Mouse (Mus musculus) MEL (cell line): ENCODE measurements at regions not wholly inside any gene's neighbourhood (a gene's known extent, or its start where the extent isn't known, plus 50 kb on each side); places are given as distances from the start of the nearest gene placed in this dataset.
A peak's percentile ranks its signal among the peaks of the same experiment; 100 is the strongest.

Experiments
- DNase-seq: peaks from one replicate; pipeline ENCODE4 v3.0.0; 2011; ENCODE audit warnings: low read depth, low spot score
- H3K27ac ChIP-seq: 2 replicates; pipeline ENCODE4 v1.5.1; 2012; ENCODE audit warnings: low read depth, mild to moderate bottlenecking, control low read depth, low read length, moderate library complexity; ENCODE audit not compliant: control insufficient read depth
- H3K27me3 ChIP-seq, 2 experiments: fragments of 150-350 bp in 1 of 2; sonication (generic) in 1 of 2; 2 replicates each; pipeline ENCODE4 v1.6.1; 2012; ENCODE audit warnings: low read length in 2 of 2, mild to moderate bottlenecking in 2 of 2, improper control_type of control experiment in 1 of 2, moderate library complexity in 1 of 2; ENCODE audit not compliant: insufficient read depth in 2 of 2, control insufficient read depth in 1 of 2
- H3K36me3 ChIP-seq, 2 experiments: 2 replicates each; pipeline ENCODE4 v1.6.1; 2012 to 2014; ENCODE audit warnings: low read length in 2 of 2, improper control_type of control experiment in 1 of 2, inconsistent platforms in 1 of 2, mild to moderate bottlenecking in 1 of 2; ENCODE audit not compliant: insufficient read depth in 2 of 2, control insufficient read depth in 1 of 2
- H3K4me1 ChIP-seq, 2 experiments: fragments of 150-350 bp in 1 of 2; sonication (generic) in 1 of 2; 2 replicates each; pipeline ENCODE4 v1.6.1; 2012; ENCODE audit warnings: low read length in 2 of 2, improper control_type of control experiment in 1 of 2, mild to moderate bottlenecking in 1 of 2; ENCODE audit not compliant: insufficient read depth in 2 of 2, control insufficient read depth in 1 of 2
- H3K4me3 ChIP-seq, 2 experiments: fragments of 150-350 bp in 1 of 2; sonication (generic) in 1 of 2; 2 replicates each; pipeline ENCODE4 v1.5.1; 2012; ENCODE audit warnings: low read depth in 2 of 2, low read length in 2 of 2, mild to moderate bottlenecking in 2 of 2, moderate library complexity in 2 of 2, control low read depth in 1 of 2, improper control_type of control experiment in 1 of 2; ENCODE audit not compliant: control insufficient read depth in 1 of 2, insufficient read depth in 1 of 2
- H3K79me2 ChIP-seq: 2 replicates; pipeline ENCODE4 v1.6.1; 2012; ENCODE audit warnings: mild to moderate bottlenecking, low read length, moderate library complexity; ENCODE audit not compliant: control insufficient read depth, poor library complexity, insufficient read depth
- H3K9ac ChIP-seq: 2 replicates; pipeline ENCODE4 v1.6.1; 2012; ENCODE audit warnings: low read depth, mild to moderate bottlenecking, control low read depth, low read length, moderate library complexity; ENCODE audit not compliant: control insufficient read depth, poor library complexity, severe bottlenecking
- H3K9me3 ChIP-seq: fragments of 150-350 bp; sonication (generic); replicated peaks from 2 replicates; pipeline ENCODE4 v1.6.1; 2012; ENCODE audit warnings: mild to moderate bottlenecking, low read length, improper control_type of control experiment, moderate library complexity; ENCODE audit not compliant: insufficient read depth
- CTCF ChIP-seq, 3 experiments: IDR thresholded peaks in 2 of 3; conservative IDR thresholded peaks in 1 of 3; 2 replicates each; pipeline ENCODE4 v1.5.1; 2011 to 2012; ENCODE audit warnings: low read length in 3 of 3, low read depth in 2 of 3, mild to moderate bottlenecking in 2 of 3, improper control_type of control experiment in 1 of 3, inconsistent platforms in 1 of 3, mixed read lengths in 1 of 3, moderate library complexity in 1 of 3; ENCODE audit not compliant: control insufficient read depth in 1 of 3, insufficient read depth in 1 of 3, poor library complexity in 1 of 3, severe bottlenecking in 1 of 3
- GABPA ChIP-seq: IDR thresholded peaks from 2 replicates; pipeline ENCODE4 v1.6.1; 2012; ENCODE audit warnings: low read depth, mild to moderate bottlenecking, inconsistent platforms, low read length, improper control_type of control experiment, moderate library complexity
- JUND ChIP-seq: IDR thresholded peaks from 2 replicates; pipeline ENCODE4 v1.6.1; 2011; ENCODE audit warnings: low read depth, mild to moderate bottlenecking, improper control_type of control experiment, low read length
- MAX ChIP-seq: IDR thresholded peaks from 2 replicates; pipeline ENCODE4 v1.6.1; 2011; ENCODE audit warnings: low read length, improper control_type of control experiment
- MYC ChIP-seq: IDR thresholded peaks from 2 replicates; pipeline ENCODE4 v1.6.1; 2011; ENCODE audit warnings: low read depth, mild to moderate bottlenecking, low read length, improper control_type of control experiment, moderate library complexity
- NRF1 ChIP-seq: IDR thresholded peaks from 2 replicates; pipeline ENCODE4 v1.6.1; 2014; ENCODE audit warnings: low read depth, mild to moderate bottlenecking, inconsistent platforms, low read length, improper control_type of control experiment, moderate library complexity; ENCODE audit not compliant: poor library complexity, insufficient read depth, severe bottlenecking
- POLR2AphosphoS5 ChIP-seq: IDR thresholded peaks from 2 replicates; pipeline ENCODE4 v1.6.1; 2012; ENCODE audit warnings: low read depth, borderline replicate concordance, mild to moderate bottlenecking, inconsistent platforms, low read length, moderate library complexity, mixed read lengths
- RAD21 ChIP-seq: IDR thresholded peaks from 2 replicates; pipeline ENCODE4 v1.6.1; 2011; ENCODE audit warnings: mild to moderate bottlenecking, low read depth, low read length, improper control_type of control experiment
- SIN3A ChIP-seq: IDR thresholded peaks from 2 replicates; pipeline ENCODE4 v1.6.1; 2012; ENCODE audit warnings: low read length, improper control_type of control experiment, inconsistent platforms
- TAL1 ChIP-seq: IDR thresholded peaks from 2 replicates; pipeline ENCODE4 v1.6.1; 2012; ENCODE audit warnings: mild to moderate bottlenecking, inconsistent platforms, low read length, moderate library complexity, mixed read lengths
- TCF12 ChIP-seq: IDR thresholded peaks from 2 replicates; pipeline ENCODE4 v1.6.1; 2014; ENCODE audit warnings: low read depth, mild to moderate bottlenecking, inconsistent platforms, low read length, improper control_type of control experiment, moderate library complexity
- ZC3H11A ChIP-seq: IDR thresholded peaks from 2 replicates; pipeline ENCODE4 v1.6.1; 2012; ENCODE audit warnings: low read depth, mild to moderate bottlenecking, inconsistent platforms, low read length, improper control_type of control experiment
- ZMIZ1 ChIP-seq: IDR thresholded peaks from 2 replicates; pipeline ENCODE4 v1.6.1; 2012; ENCODE audit warnings: low read depth, mild to moderate bottlenecking, inconsistent platforms, low read length, improper control_type of control experiment, moderate library complexity

DNA sequence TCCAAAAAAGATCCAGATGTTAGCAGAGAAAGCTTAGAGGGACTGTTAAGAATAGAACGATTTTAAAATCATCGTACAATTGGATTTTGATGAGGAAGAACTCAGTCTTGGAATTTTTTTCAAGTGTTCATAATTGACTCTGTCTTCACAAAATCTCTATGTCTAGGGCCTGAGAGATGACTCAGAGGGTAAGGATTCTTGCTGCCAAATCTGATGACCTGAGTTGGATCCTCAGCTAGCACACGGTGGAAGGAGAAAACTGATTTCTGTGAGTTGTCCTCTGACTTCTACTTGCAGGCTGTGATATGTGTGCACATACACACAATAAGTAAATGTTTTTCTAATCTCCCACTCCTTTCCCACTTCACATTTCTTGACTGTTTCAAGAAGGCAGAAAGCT, 218.7 kb upstream of the Rsrc1 start:
- no peak overlapping the region for H3K4me3 ChIP-seq

GRCm38 (mm10) chr3:66797351-66798010, 183.7 kb upstream of the Rsrc1 start:
- no peak overlapping the region for H3K27ac ChIP-seq
- no peak overlapping the region for H3K4me3 ChIP-seq
- no peaks in the 10 kb centered on the region for H3K4me1 ChIP-seq
- DNase-seq = no peak
- no peaks in the 10 kb centered on the region for H3K36me3 ChIP-seq
- no peak overlapping the region for H3K9ac ChIP-seq
- no peak for TF ChIP-seq ZC3H11A
- no peak for TF ChIP-seq POLR2AphosphoS5
- TF ChIP-seq MAX = no peak
- TF ChIP-seq, all 39 proteins: peak for 0
- Histone ChIP-seq H3K9me3 (no peaks in the 10 kb centered on the region), H3K79me2 (no peaks in the 10 kb centered on the region), H3K27me3 (no peaks in the 10 kb centered on the region; a peak in 1 of 4 replicates)

More for the DNA sequence above, 218.7 kb upstream of the Rsrc1 start:
- Histone ChIP-seq H3K9me3 (no peaks in the 10 kb centered on the region), H3K4me1 (no peaks in the 10 kb centered on the region), H3K27me3 (peaks cover 0 to 2% of the 10 kb centered on the region in 2 experiments; a peak in 2 of 4 replicates), H3K36me3 (no peaks in the 10 kb centered on the region), H3K9ac (no peak overlapping the region), H3K27ac (no peak overlapping the region), H3K79me2 (no peaks in the 10 kb centered on the region)
- TF ChIP-seq JUND (no peak), CTCF (IDR thresholded peaks at IDR 0.05 in 2 of 3, conservative IDR thresholded peaks at IDR 0.05 in 1 of 3; ENCODE audit: control insufficient read depth in 1 of 3, insufficient read depth in 1 of 3, low read depth in 2 of 3, low read length in 3 of 3, poor library complexity in 1 of 3, severe bottlenecking in 1 of 3) (no peak), TAL1 (no peak), TCF12 (no peak)
- DNase-seq = no peak

- H3K27me3 ChIP-seq = no peaks in the 10 kb centered on the region; a peak in 1 of 4 replicates
- no peak overlapping the region for H3K4me3 ChIP-seq
- H3K9ac ChIP-seq = no peak overlapping the region
- TF ChIP-seq ZMIZ1 (no peak), SIN3A (no peak), NRF1 (no peak), RAD21 (no peak), MYC (no peak), GABPA (no peak)
- H3K9me3 ChIP-seq = no peaks in the 10 kb centered on the region
- H3K79me2 ChIP-seq = no peaks in the 10 kb centered on the region
- H3K4me1 ChIP-seq = no peaks in the 10 kb centered on the region
- H3K36me3 ChIP-seq = no peaks in the 10 kb centered on the region
- DNase-seq = peak; percentile 4
- H3K27ac ChIP-seq = no peak overlapping the region
Measured at GRCm38 (mm10) chr3:66798292-66798691, 182.9 kb upstream of the Rsrc1 start.
